ENCODE assay signal across 11 mouse cellular contexts in the genomic region with DNA sequence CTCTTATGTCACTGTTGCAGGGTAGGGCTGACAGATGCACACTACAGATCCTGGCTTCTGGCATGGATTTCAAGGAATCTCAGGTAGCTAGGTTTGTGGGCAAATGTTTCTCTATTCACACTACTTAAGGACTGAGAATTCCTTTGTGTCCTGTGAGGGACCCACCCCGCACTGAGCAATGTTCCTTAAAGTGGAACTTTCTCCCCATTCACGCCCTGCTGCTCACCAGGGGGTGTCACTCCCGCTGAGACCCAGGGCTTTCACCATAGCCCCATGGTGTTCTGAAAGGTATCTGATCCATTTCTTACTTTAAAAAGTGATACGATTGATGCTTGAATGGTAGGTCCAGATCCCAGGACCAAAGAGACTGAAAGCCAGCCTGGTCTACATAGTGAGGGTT. TPM values are rescaled to one million over a fixed set of nuclear protein-coding genes. Genes with fewer than 3 reads are reported as not detected.
DNase-seq lines count a peak whose midpoint lies in the region; ATAC-seq and TF ChIP-seq lines count a peak whose summit lies in the region.
"Had no signal": no experiment of that assay in that cellular context is flagged by ENCODE, and none has a peak within 500 bp of the region (broad histone marks: within the 10 kb centered on the region; RNA-seq: fewer than 3 reads in every experiment).

No protein-coding gene starts in this region.

- no peak overlapping the region for H3K9ac ChIP-seq in heart, postnatal 0 days (replicated peaks; ENCODE audit: low read depth, low read length)
- no peak overlapping the region for H3K9ac ChIP-seq in forebrain, embryonic 12.5 days
- no peak overlapping the region for H3K9ac ChIP-seq in liver, embryonic 15.5 days

- no peak for TF ChIP-seq EP300 in heart, postnatal 0 days (IDR thresholded peaks at IDR 0.05; ENCODE audit: low read depth)

- intact Hi-C loops in heart, postnatal 36 days (cut with DNase I): loop anchor here (2.0 to 10.0 kb wide), 4 partner anchors 30 to 352 kb away; a partner anchor contains a TSS

- no peaks in the 10 kb centered on the region for H3K27me3 ChIP-seq in heart, postnatal 0 days (ENCODE audit: control insufficient read depth, insufficient read depth, low read length)
- peaks cover 9% of the 10 kb centered on the region for H3K27me3 ChIP-seq in forebrain, embryonic 12.5 days
- H3K27me3 ChIP-seq in liver, embryonic 15.5 days: peaks cover 8% of the 10 kb centered on the region

- H3K27ac ChIP-seq in heart, postnatal 0 days (ENCODE audit: low read depth): no peak overlapping the region
- H3K27ac ChIP-seq in forebrain, embryonic 12.5 days: no peak overlapping the region
- no peak overlapping the region for H3K27ac ChIP-seq in liver, embryonic 15.5 days (replicated peaks)

- H3K9me3 ChIP-seq in heart, postnatal 0 days (replicated peaks; ENCODE audit: control insufficient read depth, low read length): no peaks in the 10 kb centered on the region
- H3K9me3 ChIP-seq in forebrain, embryonic 12.5 days: no peaks in the 10 kb centered on the region
- no peaks in the 10 kb centered on the region for H3K9me3 ChIP-seq in liver, embryonic 15.5 days (replicated peaks)

- TF ChIP-seq CTCF in heart, postnatal 0 days (IDR thresholded peaks at IDR 0.05; ENCODE audit: low read depth): no peak

- no peak for ATAC-seq in heart, postnatal 0 days (ENCODE audit: insufficient read depth, low read depth)
- no peak for ATAC-seq in forebrain, embryonic 12.5 days (ENCODE audit: low FRiP score)
- no peak for ATAC-seq in liver, embryonic 15.5 days (ENCODE audit: insufficient read depth)

- no peak for DNase-seq in heart, postnatal 0 days (ENCODE audit: low spot score)
- no peak for DNase-seq in heart, postnatal 36 days
- peak; percentile 83 for DNase-seq in ZHBTc4 (ENCODE audit: low read depth, low spot score)
- DNase-seq in Muller cell, postnatal 12 days (ENCODE audit: inconsistent ontology term): no peak
- DNase-seq in thymus, postnatal 25 days: no peak
- DNase-seq in testis, postnatal 14 days (ENCODE audit: low spot score): no peak

- 0 out of 2 replicates have a peak, but pooled peaks cover 2% of the 10 kb centered on the region for H3K4me1 ChIP-seq in heart, postnatal 0 days (ENCODE audit: control insufficient read depth, insufficient read depth)
- peaks cover 9% of the 10 kb centered on the region; the same call in 1 of the 2 replicates for H3K4me1 ChIP-seq in forebrain, embryonic 12.5 days
- H3K4me1 ChIP-seq in liver, embryonic 15.5 days (replicated peaks): peaks cover 36% of the 10 kb centered on the region

- no peak overlapping the region for H3K4me3 ChIP-seq in heart, postnatal 0 days (ENCODE audit: low read depth, low read length)
- H3K4me3 ChIP-seq in forebrain, embryonic 12.5 days (replicated peaks): peak overlapping the region; percentile 70; the same call in 1 of the 2 replicates
- H3K4me3 ChIP-seq in liver, embryonic 15.5 days (replicated peaks): no peak overlapping the region

- 54% methylated on average over 4 of the region's 4 CpGs for WGBS in heart, postnatal 0 days
- WGBS in forebrain, embryonic 12.5 days: 32% methylated on average over 4 of the region's 4 CpGs
- 60% methylated on average over 4 of the region's 4 CpGs for WGBS in liver, embryonic 15.5 days (ENCODE audit: insufficient replicate concordance)

- H3K4me2 ChIP-seq in heart, postnatal 0 days (ENCODE audit: low read depth, low read length): peak overlapping the region; percentile 67; the same call in 1 of the 2 replicates
- peak overlapping the region; percentile 68; the same call in 1 of the 2 replicates for H3K4me2 ChIP-seq in forebrain, embryonic 12.5 days
- H3K4me2 ChIP-seq in liver, embryonic 15.5 days: peak overlapping the region; percentile 90

- H3K36me3 ChIP-seq in heart, postnatal 0 days (replicated peaks; ENCODE audit: control insufficient read depth, insufficient read depth, low read length): no peaks in the 10 kb centered on the region
- H3K36me3 ChIP-seq in forebrain, embryonic 12.5 days (replicated peaks): no peaks in the 10 kb centered on the region
- peaks cover 5% of the 10 kb centered on the region; the same call in 1 of the 2 replicates for H3K36me3 ChIP-seq in liver, embryonic 15.5 days (replicated peaks)

RNA-seq across cellular contexts. Expression of a gene that starts 0.7 kb away (rescaled TPM):
- total RNA-seq in heart, postnatal 0 days (2014; rRNA removed; ENCODE audit: low replicate concordance): 58.8 and 60.7 TPM in 2 replicates
- 26.9 and 28.8 TPM in 2 replicates for polyA plus RNA-seq in heart, postnatal 0 days (2015; fragmentation: Nextera tagmentation; extraction: Ambion mirVana)
- 10 to 100 TPM; 23.4 to 31.9 TPM for total RNA-seq in heart, postnatal 36 days (2021)
- 24.6 and 26.0 TPM in 2 replicates for polyA plus RNA-seq in forebrain, embryonic 12.5 days (2016; fragmentation: Nextera tagmentation; extraction: Ambion mirVana)
- 20.1 and 24.8 TPM in 2 replicates for polyA plus RNA-seq in liver, embryonic 15.5 days (2015; fragmentation: Nextera tagmentation; extraction: Ambion mirVana)

RNA-seq across cellular contexts. Expression of a gene that starts 0.8 kb away (rescaled TPM):
- total RNA-seq in heart, postnatal 0 days (2014; rRNA removed; ENCODE audit: low replicate concordance): 6.9 and 14.8 TPM in 2 replicates
- polyA plus RNA-seq in heart, postnatal 0 days (2015; fragmentation: Nextera tagmentation; extraction: Ambion mirVana): 29.5 and 32.7 TPM in 2 replicates
- total RNA-seq in heart, postnatal 36 days (2021): 10 to 100 TPM; 11.4 to 16.0 TPM
- 15.6 and 17.4 TPM in 2 replicates for polyA plus RNA-seq in forebrain, embryonic 12.5 days (2016; fragmentation: Nextera tagmentation; extraction: Ambion mirVana)
- polyA plus RNA-seq in liver, embryonic 15.5 days (2015; fragmentation: Nextera tagmentation; extraction: Ambion mirVana): 32.7 and 36.1 TPM in 2 replicates

RNA-seq across cellular contexts. Expression of a gene that starts 20.9 kb away (rescaled TPM):
- total RNA-seq in heart, postnatal 0 days (2014; rRNA removed; ENCODE audit: low replicate concordance): 0.27 TPM in 1 of 2 replicates, not detected in the other
- polyA plus RNA-seq in heart, postnatal 0 days (2015; fragmentation: Nextera tagmentation; extraction: Ambion mirVana): 0.48 TPM in 1 of 2 replicates, not detected in the other
- total RNA-seq in heart, postnatal 36 days (2021): not detected
- not detected in 2 replicates for polyA plus RNA-seq in forebrain, embryonic 12.5 days (2016; fragmentation: Nextera tagmentation; extraction: Ambion mirVana)
- polyA plus RNA-seq in liver, embryonic 15.5 days (2015; fragmentation: Nextera tagmentation; extraction: Ambion mirVana): 0.07 TPM in 1 of 2 replicates, not detected in the other
- total RNA-seq: G1E; gastrocnemius, postnatal 25 days had no signal
- polyA plus RNA-seq: G1E had no signal

RNA-seq across cellular contexts. Expression of a gene that starts 28.8 kb away (rescaled TPM):
- not detected in 2 replicates for total RNA-seq in heart, postnatal 0 days (2014; rRNA removed; ENCODE audit: low replicate concordance)
- 0.34 TPM in 1 of 2 replicates, not detected in the other for polyA plus RNA-seq in heart, postnatal 0 days (2015; fragmentation: Nextera tagmentation; extraction: Ambion mirVana)
- not detected for total RNA-seq in heart, postnatal 36 days (2021)
- polyA plus RNA-seq in forebrain, embryonic 12.5 days (2016; fragmentation: Nextera tagmentation; extraction: Ambion mirVana): not detected in 2 replicates
- polyA plus RNA-seq in liver, embryonic 15.5 days (2015; fragmentation: Nextera tagmentation; extraction: Ambion mirVana): not detected in 2 replicates
- total RNA-seq: G1E; gastrocnemius, postnatal 25 days had no signal
- polyA plus RNA-seq: G1E; limb, embryonic 11.5 days had no signal

RNA-seq across cellular contexts. Expression of a gene that starts 50.0 kb away (rescaled TPM):
- total RNA-seq in heart, postnatal 0 days (2014; rRNA removed; ENCODE audit: low replicate concordance): 111 and 142 TPM in 2 replicates
- 72.9 and 74.8 TPM in 2 replicates for polyA plus RNA-seq in heart, postnatal 0 days (2015; fragmentation: Nextera tagmentation; extraction: Ambion mirVana)
- 10 to 100 TPM; 29.8 to 31.1 TPM for total RNA-seq in heart, postnatal 36 days (2021)
- 48.9 and 49.8 TPM in 2 replicates for polyA plus RNA-seq in forebrain, embryonic 12.5 days (2016; fragmentation: Nextera tagmentation; extraction: Ambion mirVana)
- polyA plus RNA-seq in liver, embryonic 15.5 days (2015; fragmentation: Nextera tagmentation; extraction: Ambion mirVana): 30.2 and 30.5 TPM in 2 replicates
